Mouse (Mus musculus): ENCODE data around the gene Hexb. TPM values are rescaled to one million over a fixed set of nuclear protein-coding genes. Genes with fewer than 3 reads are reported as not detected.

Gene Hexb
- total RNA-seq (2021) = 100 to 1,000 TPM; 117 to 122 TPM

DNA sequence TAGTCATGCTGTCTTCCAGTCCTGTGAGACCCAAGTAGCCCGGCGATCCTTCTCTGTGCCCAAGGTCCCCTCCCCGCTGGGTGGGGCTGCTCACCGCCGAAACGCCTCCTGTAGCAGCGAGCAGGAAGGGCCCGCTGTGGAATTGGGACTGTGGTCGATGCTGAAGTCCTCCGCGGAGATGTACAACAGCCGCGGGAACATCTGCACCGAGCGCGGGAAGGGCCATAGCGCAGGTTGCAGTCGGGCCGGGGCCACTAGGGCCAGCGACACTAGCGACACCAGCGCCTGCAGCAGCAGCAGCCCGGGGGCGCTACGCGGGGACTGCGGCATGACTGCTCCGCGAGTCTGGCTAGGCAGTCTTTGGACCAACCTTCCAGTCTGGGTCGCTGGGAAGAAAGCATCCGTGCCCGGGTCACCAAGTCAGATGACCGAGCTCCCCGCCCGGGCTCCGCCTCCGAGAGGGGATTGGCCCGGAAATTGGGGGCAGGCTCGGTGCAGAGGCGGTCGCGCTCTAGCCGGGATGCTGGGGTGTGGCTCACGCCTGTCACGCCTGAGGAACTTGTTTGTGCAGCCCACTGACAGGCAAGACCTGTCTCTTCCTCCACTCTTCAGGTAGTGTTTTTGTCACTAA lies at the start of gene Hexb:
Gene Hexb (minus strand): TSS at position 426 of the 631 bp plus-strand sequence.
- DNase-seq = peak; percentile 89

GRCm38 (mm10) chr13:97247754-97248153 lies 49.6 kb upstream of the Hexb start:
- no peak for DNase-seq

DNA sequence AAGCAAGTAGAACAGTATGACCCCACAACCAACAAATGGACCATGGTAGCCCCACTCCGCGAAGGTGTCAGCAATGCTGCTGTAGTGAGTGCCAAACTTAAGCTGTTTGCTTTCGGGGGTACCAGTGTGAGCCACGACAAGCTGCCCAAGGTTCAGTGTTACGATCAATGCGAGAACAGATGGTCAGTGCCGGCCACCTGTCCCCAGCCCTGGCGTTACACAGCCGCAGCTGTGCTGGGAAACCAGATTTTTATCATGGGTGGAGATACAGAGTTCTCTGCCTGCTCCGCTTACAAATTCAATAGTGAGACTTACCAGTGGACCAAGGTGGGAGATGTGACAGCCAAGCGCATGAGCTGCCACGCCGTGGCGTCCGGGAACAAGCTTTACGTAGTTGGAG lies 48.1 kb upstream of the Hexb start:
- DNase-seq = no peak

GRCm38 (mm10) chr13:97245157-97245556 lies 47.0 kb upstream of the Hexb start:
- DNase-seq = no peak

GRCm38 (mm10) chr13:97244712-97245105 lies 46.6 kb upstream of the Hexb start:
- DNase-seq = no peak

DNA sequence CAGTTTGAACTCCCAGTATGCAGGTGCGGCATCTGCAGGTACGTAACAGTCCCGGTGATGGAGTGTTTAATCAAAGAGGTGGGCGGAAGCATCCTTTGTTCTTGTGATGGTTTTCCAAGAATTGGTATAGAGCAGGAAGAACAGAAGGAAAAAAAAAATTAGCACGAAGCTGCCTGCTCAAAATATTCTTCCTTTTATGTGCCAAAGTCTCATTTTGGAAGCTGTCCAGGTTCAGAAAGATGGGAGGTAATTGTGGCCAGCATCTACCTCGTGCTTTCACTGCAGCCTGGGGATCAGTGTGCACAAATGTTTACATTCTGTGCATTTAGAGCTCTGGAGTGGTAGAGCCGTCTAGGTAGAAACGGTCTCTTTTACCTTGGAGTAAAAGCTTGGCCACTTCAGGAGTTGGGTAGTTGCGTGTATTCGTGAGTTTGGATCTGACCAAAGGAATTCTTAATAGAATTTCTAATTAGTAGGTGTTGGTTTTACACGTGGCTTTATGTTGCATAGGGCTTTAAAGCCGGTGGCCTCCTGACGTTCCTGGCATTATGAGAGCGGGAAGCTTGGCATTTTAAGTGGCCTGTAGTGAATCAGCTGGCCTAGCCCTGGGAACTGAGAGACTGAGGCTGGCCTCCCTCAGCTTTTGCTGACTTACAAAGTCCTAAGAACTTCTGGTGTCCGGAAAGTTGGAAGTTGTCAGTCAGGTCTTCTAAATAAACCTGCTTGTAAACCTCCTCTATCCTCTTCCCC lies 46.0 kb upstream of the Hexb start:
- DNase-seq = no peak

DNA sequence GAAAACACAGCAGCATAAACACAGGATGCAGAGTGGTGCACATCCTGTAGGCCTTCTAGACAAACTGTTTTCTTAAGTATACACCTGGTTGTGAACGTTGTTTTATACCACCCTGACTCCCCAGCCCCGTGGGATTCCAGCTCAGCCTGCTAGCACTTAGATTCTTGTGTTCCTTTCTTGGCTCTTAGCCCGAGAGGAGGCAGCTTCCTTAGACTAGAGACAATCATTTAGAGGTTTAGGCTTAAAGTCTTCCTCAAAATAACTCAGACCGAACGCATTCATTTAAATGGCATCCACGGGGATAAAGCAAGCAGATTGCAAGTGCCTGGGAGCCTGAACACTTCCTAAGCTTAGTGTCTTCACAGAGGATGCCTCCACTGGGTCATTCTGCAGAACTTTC lies 44.6 kb upstream of the Hexb start:
- no peak for DNase-seq

GRCm38 (mm10) chr13:97241787-97242280 lies 43.7 kb upstream of the Hexb start:
- DNase-seq = no peak

DNA sequence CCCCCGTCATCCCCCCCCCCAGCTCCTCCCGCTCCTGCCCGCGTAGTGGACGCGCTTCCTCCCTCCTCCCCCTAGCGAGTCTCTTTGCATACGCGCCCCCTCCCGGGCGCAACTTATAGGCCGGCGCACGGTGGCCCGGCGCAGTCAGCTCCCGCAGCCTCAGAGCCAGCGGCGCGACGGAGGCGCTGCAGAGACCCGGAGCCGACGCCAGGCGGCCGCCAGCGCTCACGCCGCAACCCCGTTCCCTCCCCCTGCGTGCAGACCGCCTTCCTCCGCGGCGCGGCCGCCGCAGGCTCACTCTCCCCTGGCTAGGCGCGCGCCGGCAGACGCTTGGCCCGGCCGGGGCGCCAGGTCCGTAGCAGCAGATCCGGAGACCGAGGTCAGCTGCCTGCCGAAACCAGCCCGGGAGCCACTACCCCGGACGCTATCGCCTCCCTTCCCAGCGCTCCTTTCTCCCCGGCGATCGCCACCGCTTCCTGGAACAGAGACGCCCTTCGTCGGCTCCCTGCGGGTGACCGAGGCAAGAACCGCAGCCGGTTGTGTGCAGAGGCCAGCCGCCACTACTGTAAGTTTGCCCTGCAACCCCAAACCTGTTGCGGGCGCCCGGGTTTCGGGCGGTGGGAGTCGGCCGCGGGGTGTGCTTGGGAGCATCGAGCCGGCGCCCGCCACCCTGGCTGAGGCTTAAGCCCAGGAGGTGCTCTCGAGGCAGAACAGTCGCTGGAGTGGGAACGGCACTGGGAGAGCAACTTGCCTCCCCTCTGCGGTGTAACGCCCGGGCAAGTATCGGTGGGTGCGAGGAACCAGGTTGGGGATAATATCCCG lies 43.0 kb upstream of the Hexb start, which contains the start of gene Enc1:
Gene Enc1 (plus strand): TSS at position 141 of the 822 bp plus-strand sequence.
- DNase-seq = peak; percentile 90

GRCm38 (mm10) chr13:97240279-97240964 lies 42.3 kb upstream of the Hexb start:
- peak in 1 of 2 experiments; percentile 66 for DNase-seq

GRCm38 (mm10) chr13:97239343-97240180 lies 41.4 kb upstream of the Hexb start:
- DNase-seq = peak in 1 of 2 experiments; percentile 63

DNA sequence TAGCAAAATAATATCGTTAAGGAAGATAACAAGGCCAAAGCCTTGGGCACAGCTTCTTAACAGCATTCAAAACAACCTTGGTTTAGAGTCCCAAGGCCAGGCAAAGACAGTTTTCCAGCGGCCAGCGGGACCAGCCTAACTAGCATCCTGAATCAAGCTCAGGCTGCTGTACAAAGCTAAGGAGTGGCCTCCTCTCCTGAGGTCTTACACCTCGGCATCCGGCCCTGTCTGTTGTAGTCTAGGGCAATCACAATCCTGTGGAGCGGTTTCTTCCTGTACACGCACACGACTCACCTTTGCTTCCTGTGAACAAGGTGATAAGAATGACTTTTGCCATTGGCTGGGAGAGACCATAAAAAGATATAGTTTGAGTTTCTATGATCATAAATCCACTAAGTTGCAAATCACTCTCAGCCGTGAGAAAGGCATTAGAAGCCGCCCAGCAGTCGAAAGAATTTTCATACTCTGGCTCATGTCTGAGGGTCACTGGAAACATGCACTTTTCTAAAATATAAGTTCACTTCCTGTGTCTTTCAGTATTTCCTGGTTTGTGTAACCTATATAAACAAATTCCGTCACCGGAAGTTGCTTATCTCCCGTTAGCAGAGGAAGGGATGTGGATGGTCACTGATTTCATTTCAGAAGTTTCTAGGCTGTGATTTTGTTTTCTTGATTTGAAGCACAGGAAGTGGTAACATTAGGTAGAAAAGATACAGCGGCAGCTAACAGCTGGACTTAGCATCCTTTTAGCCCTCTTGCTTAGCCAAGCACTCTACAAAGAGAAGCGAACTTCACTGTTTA lies 40.2 kb upstream of the Hexb start:
- DNase-seq = no peak

- DNase-seq = no peak
Measured at GRCm38 (mm10) chr13:97237700-97238099, 39.5 kb upstream of the Hexb start.

DNA sequence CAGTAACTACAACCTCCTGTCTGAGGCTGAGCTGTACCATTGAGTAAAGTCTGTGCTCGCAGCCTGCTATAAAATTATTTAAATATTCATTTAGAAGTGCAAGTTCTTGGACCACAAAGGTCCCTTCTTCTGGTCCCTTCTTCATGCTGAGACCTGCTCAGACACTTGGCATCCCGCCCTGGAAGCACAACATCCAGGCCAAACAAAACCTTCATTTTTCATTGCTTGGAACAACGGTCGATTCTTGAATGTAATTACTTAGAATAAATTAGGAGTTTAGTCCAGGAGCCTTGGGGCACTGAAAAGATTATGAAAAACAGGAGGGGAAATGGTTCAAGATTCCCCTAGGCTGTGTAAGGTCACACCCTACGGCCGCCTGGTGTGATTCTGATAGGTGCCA lies 37.8 kb upstream of the Hexb start:
- no peak for DNase-seq

GRCm38 (mm10) chr13:97234785-97235417 lies 36.7 kb upstream of the Hexb start:
- DNase-seq = peak; percentile 81 to 84

DNA sequence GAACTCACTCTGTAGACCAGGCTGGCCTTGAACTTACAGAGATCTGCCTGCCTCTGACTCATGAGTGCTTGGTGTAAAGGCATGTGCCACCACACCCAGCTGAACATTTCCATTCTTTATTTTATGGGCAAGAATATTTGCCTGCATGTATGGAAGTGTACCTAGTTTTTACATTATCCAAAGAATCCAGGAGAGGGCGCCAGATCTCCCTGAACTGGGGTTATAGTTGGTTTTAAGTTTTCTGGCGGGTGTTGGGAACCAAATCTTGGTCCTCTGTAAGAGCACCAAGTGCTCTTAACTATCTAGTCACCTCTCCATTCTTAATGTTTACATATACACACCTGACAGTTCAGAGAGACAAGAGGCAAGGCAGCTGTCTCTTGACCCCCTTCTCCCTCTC lies 34.9 kb upstream of the Hexb start:
- no peak for DNase-seq

- DNase-seq = no peak
Measured at GRCm38 (mm10) chr13:97230101-97230500, 31.9 kb upstream of the Hexb start.

DNA sequence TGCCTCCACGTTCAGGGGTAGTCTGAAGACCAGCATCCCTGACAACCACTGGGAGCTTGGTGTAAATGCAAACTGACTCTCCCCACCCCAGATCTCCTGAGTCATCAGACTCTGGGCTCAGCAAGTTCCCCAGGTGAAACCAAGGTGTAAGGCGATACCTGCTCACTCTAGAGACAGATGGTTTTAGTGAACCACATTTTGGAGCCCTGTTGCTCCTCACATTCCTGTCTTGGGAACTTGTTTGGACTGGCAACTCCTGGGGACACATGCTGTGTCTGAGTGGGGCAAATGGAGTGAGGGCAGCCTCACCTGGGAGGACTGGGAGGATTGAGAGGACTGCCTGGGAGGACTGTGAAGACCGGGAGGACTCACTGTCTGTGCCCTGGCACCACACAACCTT lies 29.6 kb upstream of the Hexb start:
- DNase-seq = no peak

DNA sequence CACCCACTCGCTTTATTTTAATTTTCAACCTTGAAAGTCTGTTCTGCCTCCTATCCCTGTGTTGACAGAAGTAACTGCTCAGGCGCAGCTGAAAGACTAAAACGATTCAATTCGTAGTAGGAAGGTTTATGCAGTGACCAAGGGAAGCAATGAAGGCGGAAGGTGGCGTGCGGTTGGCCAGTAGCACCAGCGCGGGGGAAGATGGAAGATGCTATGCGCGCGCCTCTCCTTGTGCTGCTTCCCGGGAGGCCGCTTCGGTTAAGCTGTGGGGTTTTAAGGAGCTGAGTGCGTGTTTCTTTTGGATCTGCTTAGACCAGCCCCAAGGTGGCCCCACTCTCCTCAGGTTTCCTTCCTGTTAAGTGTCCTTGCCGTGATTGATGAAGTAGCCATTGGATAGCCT lies 27.0 kb upstream of the Hexb start:
- no peak for DNase-seq
